ENCODE assay signal across 28 mouse cellular contexts in genomic region chr16:57641346-57641885, GRCm38 (mm10). TPM values are rescaled to one million over a fixed set of nuclear protein-coding genes. Genes with fewer than 3 reads are reported as not detected.
DNase-seq lines count a peak whose midpoint lies in the region; ATAC-seq and TF ChIP-seq lines count a peak whose summit lies in the region.
"Had no signal": no experiment of that assay in that cellular context is flagged by ENCODE, and none has a peak within 500 bp of the region (broad histone marks: within the 10 kb centered on the region; RNA-seq: fewer than 3 reads in every experiment).

No protein-coding gene starts in this region.

- no peaks in the 10 kb centered on the region for H3K9me3 ChIP-seq in heart, postnatal 0 days (replicated peaks; ENCODE audit: control insufficient read depth, low read length)
- no peaks in the 10 kb centered on the region for H3K9me3 ChIP-seq in heart, embryonic 12.5 days (replicated peaks)
- H3K9me3 ChIP-seq: embryonic facial prominence, embryonic 15.5 days; forebrain, embryonic 12.5 days; hindbrain, embryonic 12.5 days; intestine, embryonic 15.5 days; stomach, embryonic 15.5 days had no signal

- H3K4me3 ChIP-seq in heart, postnatal 0 days (ENCODE audit: low read depth, low read length): no peak overlapping the region
- H3K4me3 ChIP-seq in heart, embryonic 12.5 days: no peak overlapping the region
- H3K4me3 ChIP-seq: embryonic facial prominence, embryonic 15.5 days; forebrain, embryonic 12.5 days; hindbrain, embryonic 12.5 days; intestine, embryonic 15.5 days; stomach, embryonic 15.5 days had no signal

- 60% methylated on average over 10 of the region's 10 CpGs for WGBS in heart, postnatal 0 days
- 67% methylated on average over 10 of the region's 10 CpGs for WGBS in heart, embryonic 12.5 days

- no peak overlapping the region for H3K9ac ChIP-seq in heart, postnatal 0 days (replicated peaks; ENCODE audit: low read depth, low read length)
- no peak overlapping the region for H3K9ac ChIP-seq in heart, embryonic 12.5 days
- H3K9ac ChIP-seq: embryonic facial prominence, embryonic 15.5 days; forebrain, embryonic 12.5 days; forebrain, postnatal 0 days; hindbrain, embryonic 12.5 days; intestine, embryonic 15.5 days; liver, embryonic 14.5 days; stomach, embryonic 15.5 days had no signal

- no peak for TF ChIP-seq CTCF in heart, postnatal 0 days (IDR thresholded peaks at IDR 0.05; ENCODE audit: low read depth)

- no peak overlapping the region for H3K4me2 ChIP-seq in heart, postnatal 0 days (ENCODE audit: low read depth, low read length)
- no peak overlapping the region for H3K4me2 ChIP-seq in heart, embryonic 12.5 days
- H3K4me2 ChIP-seq: embryonic facial prominence, embryonic 15.5 days; forebrain, embryonic 12.5 days; hindbrain, embryonic 12.5 days; intestine, embryonic 15.5 days; stomach, embryonic 15.5 days had no signal

- H3K27me3 ChIP-seq in heart, postnatal 0 days (ENCODE audit: control insufficient read depth, insufficient read depth, low read length): no peaks in the 10 kb centered on the region
- no peaks in the 10 kb centered on the region for H3K27me3 ChIP-seq in heart, embryonic 12.5 days (replicated peaks)
- H3K27me3 ChIP-seq: embryonic facial prominence, embryonic 15.5 days; forebrain, embryonic 12.5 days; hindbrain, embryonic 12.5 days; intestine, embryonic 15.5 days; stomach, embryonic 15.5 days had no signal

- 0 out of 2 replicates have a peak, but pooled peaks have one; percentile 45 for TF ChIP-seq EP300 in heart, postnatal 0 days (IDR thresholded peaks at IDR 0.05; ENCODE audit: low read depth)

- peak; percentile 94 for DNase-seq in heart, adult 11 months
- DNase-seq in heart, postnatal 25 days (ENCODE audit: low spot score): no peak
- DNase-seq in heart, postnatal 0 days (ENCODE audit: low spot score): no peak
- DNase-seq in frontal cortex, postnatal 25 days (ENCODE audit: low spot score in 2 of 2): no peak
- no peak for DNase-seq in c-Kit-positive CD71-positive TER-119-positive erythroid progenitor cells, embryonic 14.5 days (ENCODE audit: low spot score)
- DNase-seq: adrenal gland, adult 8-10 months; B cell, adult 2 months; cerebellum, adult 8-10 months; cerebellum, postnatal 25 days; forebrain, postnatal 0 days; kidney, adult 2 months; kidney, postnatal 36 days; liver; lung, adult 2 months; lung, postnatal 10 days; midbrain, embryonic 14.5 days; right cerebral cortex, postnatal 14 days; thymus, postnatal 14 days had no signal

- peak; percentile 49; the same call in 1 of the 2 replicates for ATAC-seq in heart, postnatal 0 days (ENCODE audit: insufficient read depth, low read depth)
- no peak for ATAC-seq in heart, embryonic 12.5 days (ENCODE audit: insufficient number of reproducible peaks, low FRiP score)
- ATAC-seq in granulocyte monocyte progenitor cell, adult 5-6 weeks (replicated peaks; ENCODE audit: poor library complexity, severe bottlenecking): peak; percentile 53
- ATAC-seq: forebrain, postnatal 0 days; hindbrain, postnatal 0 days; intestine, embryonic 15.5 days had no signal

- no peak overlapping the region for H3K27ac ChIP-seq in heart, postnatal 0 days (ENCODE audit: low read depth)
- H3K27ac ChIP-seq in heart, embryonic 12.5 days (ENCODE audit: poor library complexity, severe bottlenecking): no peak overlapping the region
- H3K27ac ChIP-seq: embryonic facial prominence, embryonic 15.5 days; forebrain, embryonic 12.5 days; hindbrain, embryonic 12.5 days; hindbrain, postnatal 0 days; intestine, embryonic 15.5 days; liver, embryonic 14.5 days; macrophage; stomach, embryonic 15.5 days had no signal

- no peaks in the 10 kb centered on the region for H3K4me1 ChIP-seq in heart, postnatal 0 days (ENCODE audit: control insufficient read depth, insufficient read depth)
- H3K4me1 ChIP-seq in heart, embryonic 12.5 days (replicated peaks): no peaks in the 10 kb centered on the region
- H3K4me1 ChIP-seq: embryonic facial prominence, embryonic 15.5 days; forebrain, embryonic 12.5 days; hindbrain, embryonic 12.5 days; intestine, embryonic 15.5 days; stomach, embryonic 15.5 days had no signal

- intact Hi-C loops in heart, postnatal 25 days (cut with DNase I): loop anchor here (5.0 kb wide), 1 partner anchor 211 kb away; no protein-coding TSS in a partner anchor

- no peaks in the 10 kb centered on the region for H3K36me3 ChIP-seq in heart, postnatal 0 days (replicated peaks; ENCODE audit: control insufficient read depth, insufficient read depth, low read length)
- no peaks in the 10 kb centered on the region for H3K36me3 ChIP-seq in heart, embryonic 12.5 days
- H3K36me3 ChIP-seq: embryonic facial prominence, embryonic 15.5 days; forebrain, embryonic 12.5 days; hindbrain, embryonic 12.5 days; intestine, embryonic 15.5 days; stomach, embryonic 15.5 days had no signal

RNA-seq across cellular contexts. Expression of gene Cmss1, which starts 34.8 kb away (rescaled TPM):
- 10 to 100 TPM; 82.9 to 84.0 TPM for total RNA-seq in heart, postnatal 25 days (2021)
- 7.0 and 17.0 TPM in 2 replicates for total RNA-seq in heart, postnatal 0 days (2014; rRNA removed; ENCODE audit: low replicate concordance)
- polyA plus RNA-seq in heart, postnatal 0 days (2015; fragmentation: Nextera tagmentation; extraction: Ambion mirVana): 50.3 and 56.6 TPM in 2 replicates
- polyA plus RNA-seq in heart, embryonic 12.5 days (2016; fragmentation: Nextera tagmentation; extraction: Ambion mirVana): 27.5 and 30.1 TPM in 2 replicates
- 42.6 and 48.7 TPM in 2 replicates for total RNA-seq in granulocyte monocyte progenitor cell, adult 5-6 weeks (2014; fragmentation: Nextera tagmentation)
- total RNA-seq in granulocyte monocyte progenitor cell, adult 5-6 weeks (2017): 72.4 and 82.6 TPM in 2 replicates
